Mouse (Mus musculus) megakaryocyte progenitor cell, adult 5-6 weeks (primary cell): ENCODE data around the gene Vwa5b1. TPM values are rescaled to one million over a fixed set of nuclear protein-coding genes. Genes with fewer than 3 reads are reported as not detected.

ENCODE experiments used
- ATAC-seq: replicated peaks from 2 replicates; pipeline ENCODE4 v1.8.0; 2016; ENCODE audit warnings: mild to moderate bottlenecking, moderate TSS enrichment, inconsistent platforms; ENCODE audit not compliant: poor library complexity
- total RNA-seq, 2 experiments: library from RNA; stranded (forward) in 1 of 2; stranded (reverse) in 1 of 2; fragments of 157-497, 149-512 nt in 1 of 2; fragments of 200-1000 nt in 1 of 2; gene quantifications; 2 replicates each; pipeline versions ENCODE4 v1.2.3 to v1.2.4; 2015 to 2017

The Vwa5b1 gene
- total RNA-seq, 2 experiments from 2014 or later: not detected

DNA sequence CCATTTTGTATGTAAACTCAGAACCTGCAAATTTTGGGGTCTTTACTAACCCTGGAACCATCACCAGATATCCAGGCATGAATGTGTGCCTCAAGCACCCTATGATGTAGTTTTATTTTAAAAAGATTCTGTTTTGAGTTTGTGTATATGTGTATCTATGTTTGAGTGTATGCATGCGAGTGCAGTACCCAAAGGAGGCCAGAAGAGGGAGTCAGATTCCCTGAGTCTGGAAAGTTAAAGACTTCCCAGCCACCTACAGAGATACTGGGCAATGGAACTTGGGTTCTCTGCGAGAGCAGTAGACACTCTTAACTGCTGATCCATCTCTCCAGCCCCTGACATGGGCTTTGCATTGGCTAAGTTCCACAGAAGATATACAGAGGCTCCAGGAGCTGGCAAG lies 101.8 kb downstream of the Vwa5b1 start:
- no peak for ATAC-seq

DNA sequence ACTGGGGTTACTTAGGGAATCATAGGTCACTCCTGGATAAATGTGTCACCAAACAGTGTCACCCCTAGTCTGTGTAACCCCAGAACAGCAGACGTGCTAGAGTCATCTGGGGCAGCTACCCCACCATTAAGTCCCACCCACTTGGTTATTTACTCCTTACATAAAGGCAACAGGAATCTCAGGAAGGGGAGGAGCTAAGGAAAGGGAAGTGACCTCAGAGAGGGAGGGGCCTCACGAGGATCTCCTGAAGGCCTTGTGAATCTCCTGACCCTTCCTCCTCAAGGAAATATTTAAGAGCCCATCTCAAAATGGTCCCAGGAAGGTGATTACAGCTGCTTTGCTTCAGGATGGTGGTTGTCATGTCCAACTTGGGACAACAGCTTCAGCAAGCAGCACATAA lies 103.9 kb downstream of the Vwa5b1 start:
- no peak for ATAC-seq

DNA sequence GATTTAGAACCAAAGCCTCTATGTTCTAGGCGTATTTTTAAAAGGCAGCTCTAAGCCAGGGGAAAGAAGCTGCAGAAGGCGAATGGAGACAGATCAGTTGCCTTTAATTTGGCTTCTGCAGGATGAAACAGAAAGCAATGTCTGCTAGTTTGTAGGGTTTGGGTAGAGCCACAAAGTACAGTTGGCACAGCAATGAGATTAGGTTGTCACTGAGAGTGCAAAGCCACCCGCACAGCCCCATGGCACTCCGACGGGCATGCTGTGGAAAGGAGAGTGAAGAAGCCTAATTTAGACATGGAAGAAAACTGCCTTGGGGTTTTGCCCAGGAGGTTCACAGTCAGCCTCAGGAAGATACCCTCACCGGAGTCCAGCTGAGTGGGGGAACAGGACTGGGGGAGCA lies 105.7 kb downstream of the Vwa5b1 start:
- no peak for ATAC-seq

DNA sequence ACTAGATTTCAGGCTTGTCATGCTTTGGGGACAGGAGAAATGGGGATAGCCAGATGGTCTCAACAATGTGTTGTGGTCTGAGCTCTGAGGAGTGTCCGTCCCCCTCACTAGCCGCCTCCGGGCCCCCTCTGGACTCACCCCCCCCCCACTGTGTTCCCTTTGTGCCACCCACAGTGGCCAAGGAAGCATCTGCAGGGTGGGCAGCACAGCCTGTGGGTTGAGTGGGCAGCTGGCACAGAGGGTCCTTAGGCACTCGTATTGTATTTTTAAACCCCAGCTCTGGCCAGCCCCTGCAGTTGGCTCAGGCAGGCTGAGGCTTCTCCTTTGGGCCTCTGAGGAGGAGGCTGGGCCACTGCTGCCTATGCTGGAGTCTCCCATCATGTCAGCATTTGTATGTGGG lies 110.0 kb downstream of the Vwa5b1 start:
- no peak for ATAC-seq

DNA sequence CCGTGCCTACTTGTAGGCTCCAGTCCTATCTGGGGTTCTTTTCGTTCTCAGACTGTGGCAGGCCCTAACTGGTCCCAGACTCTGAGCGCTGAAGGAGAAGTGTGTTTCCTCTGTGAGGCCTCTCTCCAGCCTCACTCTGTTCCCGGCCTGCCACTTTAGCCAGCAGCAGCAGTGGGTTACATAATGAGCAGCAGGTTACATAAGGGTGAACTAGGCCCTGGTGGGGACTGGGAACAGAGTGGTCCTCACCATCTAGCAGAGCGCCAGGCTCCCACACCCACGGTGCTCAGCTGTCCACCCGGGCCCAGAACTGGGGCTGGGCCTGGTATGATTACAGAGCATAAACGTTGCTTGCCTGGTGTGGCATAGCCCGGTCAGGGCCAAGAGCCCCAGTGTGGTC lies 110.9 kb downstream of the Vwa5b1 start:
- ATAC-seq: no peak

DNA sequence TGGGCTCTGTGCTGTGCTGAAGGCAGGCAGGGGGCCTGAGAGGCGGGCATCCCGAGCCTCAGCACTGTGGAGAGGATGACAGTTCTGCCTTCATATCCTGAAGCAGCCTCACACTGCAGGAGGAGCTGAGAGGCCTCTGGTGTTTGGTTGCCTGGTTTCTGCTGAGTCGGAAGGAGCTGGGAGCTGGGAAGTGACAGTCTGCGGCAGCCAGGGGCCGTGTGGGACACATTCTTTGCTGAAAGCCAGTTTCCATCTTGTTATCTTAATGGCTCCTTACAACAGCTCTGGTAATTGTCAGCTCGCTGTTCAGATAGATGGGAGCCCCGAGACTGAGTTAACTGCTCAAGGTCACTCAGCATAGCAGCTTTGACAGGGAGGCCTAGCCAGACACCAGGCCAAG lies 111.9 kb downstream of the Vwa5b1 start:
- no peak for ATAC-seq

DNA sequence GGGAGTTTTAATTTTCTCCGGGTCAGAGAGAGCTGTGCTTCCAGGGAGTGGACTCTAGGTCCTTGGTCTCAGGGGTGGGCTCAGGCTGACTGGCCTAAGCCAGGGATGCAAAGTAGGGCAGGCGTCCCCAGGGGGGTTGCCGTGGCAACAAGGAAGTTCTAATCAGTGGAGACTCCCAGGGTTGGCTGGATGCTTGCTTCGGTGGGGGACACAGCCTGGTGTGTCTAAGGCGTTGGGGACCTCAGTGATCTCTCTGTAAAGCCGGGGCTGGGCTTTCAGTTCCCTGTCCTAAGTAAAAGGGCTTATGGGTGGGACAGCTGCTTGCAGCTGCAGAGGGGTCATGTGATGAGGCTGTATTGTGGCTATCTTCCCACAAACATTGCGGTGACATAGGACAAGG lies 113.4 kb downstream of the Vwa5b1 start:
- ATAC-seq: no peak

DNA sequence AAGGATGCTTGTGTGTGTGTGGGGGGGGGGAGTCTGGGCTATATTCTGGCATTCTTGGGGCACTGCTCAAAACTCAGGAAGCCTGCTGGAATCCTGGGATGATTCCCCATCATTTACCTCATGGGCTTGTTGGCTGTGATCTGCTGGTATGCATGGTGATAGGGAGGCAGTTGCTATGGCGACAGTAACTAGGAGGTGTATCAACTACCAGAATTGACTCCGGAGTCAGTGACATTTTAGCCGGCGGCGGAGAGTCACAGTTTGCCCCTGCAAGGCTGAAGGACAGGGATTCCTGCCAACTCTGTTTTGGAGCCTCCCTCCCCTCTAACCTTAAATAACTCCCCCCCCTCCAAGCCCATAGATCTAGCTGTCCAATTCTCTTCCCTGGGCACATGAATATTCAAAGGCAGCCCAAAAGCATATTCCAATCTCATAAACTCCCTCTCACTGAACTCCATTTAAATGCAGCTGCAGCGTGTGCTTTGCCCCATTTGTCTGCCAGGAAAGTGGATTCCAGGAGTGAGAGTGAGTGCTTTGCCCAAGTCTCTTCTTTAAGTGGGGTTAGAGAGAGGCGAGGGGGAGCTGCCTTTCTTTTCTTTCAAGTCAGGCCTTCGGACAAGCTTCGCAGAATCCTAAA lies 118.4 kb downstream of the Vwa5b1 start:
- ATAC-seq: no peak

DNA sequence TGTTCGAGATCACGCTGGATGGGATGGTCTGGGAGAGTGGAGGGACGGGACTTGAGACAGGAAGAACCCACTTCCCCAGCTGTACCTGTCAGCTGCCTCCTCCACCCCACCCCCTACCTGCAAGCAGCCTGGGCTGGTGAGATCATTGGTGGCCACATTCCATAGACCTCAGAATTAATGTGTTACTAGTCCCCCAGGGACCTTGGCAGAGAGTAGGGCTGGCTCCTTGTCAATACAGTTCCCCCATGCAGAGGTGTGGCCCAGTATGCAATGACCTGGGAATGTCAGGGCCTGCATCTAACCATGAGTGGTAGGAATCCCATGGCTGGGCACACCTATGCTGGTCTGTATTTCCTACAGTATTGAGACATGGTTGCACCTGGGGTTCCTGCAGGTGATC lies 119.2 kb downstream of the Vwa5b1 start:
- ATAC-seq: no peak

Other genes with a start within 250 kb of the Vwa5b1 start
- not detected in 2 replicates for gene Fam43b, start 239.4 kb downstream of the Vwa5b1 start, total RNA-seq (2015)
- gene Fam43b, start 239.4 kb downstream of the Vwa5b1 start, total RNA-seq (2017): not detected in 2 replicates
- gene Mul1, start 201.2 kb downstream of the Vwa5b1 start, total RNA-seq (2015): 4.5 and 6.1 TPM in 2 replicates
- 4.7 and 6.4 TPM in 2 replicates for gene Mul1, start 201.2 kb downstream of the Vwa5b1 start, total RNA-seq (2017)
- gene Camk2n1, start 181.6 kb downstream of the Vwa5b1 start, total RNA-seq (2015): 0.02 TPM in 1 of 2 replicates, not detected in the other
- 0.03 TPM in 1 of 2 replicates, not detected in the other for gene Camk2n1, start 181.6 kb downstream of the Vwa5b1 start, total RNA-seq (2017)
- gene Pla2g2c, start 88.9 kb upstream of the Vwa5b1 start, total RNA-seq (2015): not detected in 2 replicates
- gene Pla2g2c, start 88.9 kb upstream of the Vwa5b1 start, total RNA-seq (2017): not detected in 2 replicates
- gene Ubxn10, start 101.3 kb upstream of the Vwa5b1 start, total RNA-seq (2015): not detected in 2 replicates
- gene Ubxn10, start 101.3 kb upstream of the Vwa5b1 start, total RNA-seq (2017): not detected in 2 replicates
- gene Pla2g2f, start 121.7 kb upstream of the Vwa5b1 start, total RNA-seq (2015): not detected in 2 replicates
- not detected in 2 replicates for gene Pla2g2f, start 121.7 kb upstream of the Vwa5b1 start, total RNA-seq (2017)
- gene Pla2g2d, start 139.9 kb upstream of the Vwa5b1 start, total RNA-seq (2015): not detected in 2 replicates
- not detected in 2 replicates for gene Pla2g2d, start 139.9 kb upstream of the Vwa5b1 start, total RNA-seq (2017)
- gene Pla2g5, start 227.6 kb upstream of the Vwa5b1 start, total RNA-seq (2015): not detected in 2 replicates
- not detected in 2 replicates for gene Pla2g5, start 227.6 kb upstream of the Vwa5b1 start, total RNA-seq (2017)
- gene Gm13030, start 238.1 kb upstream of the Vwa5b1 start, total RNA-seq (2015): not detected in 2 replicates
- not detected in 2 replicates for gene Gm13030, start 238.1 kb upstream of the Vwa5b1 start, total RNA-seq (2017)
- not detected in 2 replicates for gene Pla2g2e, start 242.1 kb upstream of the Vwa5b1 start, total RNA-seq (2015)
- gene Pla2g2e, start 242.1 kb upstream of the Vwa5b1 start, total RNA-seq (2017): not detected in 2 replicates